Mouse (Mus musculus): Measurements from ENCODE around the gene Lnpep. TPM values are rescaled to one million over a fixed set of nuclear protein-coding genes. Genes with fewer than 3 reads are reported as not detected.
"Not testable (repeated sequence)": the region's sequence is repeated elsewhere in the genome, so short reads cannot be mapped to it uniquely, and the experiment has no call there.

Lnpep gene
- polyA plus RNA-seq, 1 experiment from 2014 or later = 10.1 TPM

DNA sequence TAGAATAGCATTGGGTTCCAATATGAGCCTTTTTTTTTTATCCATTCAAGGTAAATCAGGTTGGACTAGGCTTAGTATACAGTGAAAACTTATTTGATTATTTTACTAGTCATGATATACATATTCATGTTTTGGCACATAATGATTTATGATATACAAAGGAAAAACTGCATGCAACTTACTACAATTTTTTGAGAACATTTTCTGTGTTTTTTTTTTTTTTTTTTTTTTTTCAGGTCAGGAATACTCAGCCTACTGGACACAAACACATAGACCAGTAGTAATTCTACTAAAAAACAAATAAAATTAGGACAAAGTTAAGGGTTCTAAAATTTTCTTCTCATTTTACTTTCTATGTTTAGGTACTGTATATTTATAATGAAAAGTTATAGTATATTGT is 93.5 kb downstream of the Lnpep start:
- Histone ChIP-seq H3K9me3 (replicated peaks) (no peaks in the 10 kb centered on the region), H3K4me3 (no peak overlapping the region), H3K27ac (no peak overlapping the region), H3K4me2 (replicated peaks) (no peak overlapping the region), H3K9ac (no peak overlapping the region), H3K4me1 (no peaks in the 10 kb centered on the region), H3K27me3 (no peaks in the 10 kb centered on the region), H3K36me3 (peaks cover 28% of the 10 kb centered on the region)
- ATAC-seq (ENCODE audit: low FRiP score) = no peak

DNA sequence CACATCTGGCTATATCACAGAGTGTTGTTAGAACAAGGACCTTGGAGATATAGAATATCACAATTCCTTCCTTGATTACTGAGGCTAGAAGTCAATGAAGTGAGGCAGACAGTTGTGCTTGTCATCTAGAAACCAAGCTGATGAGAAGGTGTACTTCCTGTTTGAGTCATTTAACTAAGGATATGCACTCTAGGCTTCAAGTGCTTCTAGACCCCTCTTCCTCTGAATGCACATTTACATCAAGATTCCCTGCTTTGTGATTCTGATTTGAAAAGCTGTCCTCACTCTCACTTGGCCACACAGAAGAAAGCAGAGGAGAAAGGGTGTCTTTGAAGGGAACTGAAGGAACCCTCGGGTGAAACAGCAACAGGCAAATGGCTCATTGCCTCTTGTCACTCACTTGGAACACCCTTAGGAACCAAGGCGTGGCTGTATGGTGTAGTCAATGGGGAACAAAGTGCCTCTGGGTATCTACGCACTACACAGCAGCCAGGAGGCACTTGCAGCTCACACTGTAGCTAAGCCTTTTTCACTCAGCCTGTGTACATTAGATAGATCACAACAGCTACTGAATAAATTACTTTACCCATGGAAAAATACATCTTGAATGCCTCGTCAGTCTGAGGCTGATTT is 108.3 kb downstream of the Lnpep start:
- H3K9me3 ChIP-seq (replicated peaks) = no peaks in the 10 kb centered on the region
- no peaks in the 10 kb centered on the region for H3K4me1 ChIP-seq
- no peak for ATAC-seq (ENCODE audit: low FRiP score)
- H3K4me3 ChIP-seq = no peak overlapping the region
- no peaks in the 10 kb centered on the region for H3K27me3 ChIP-seq
- no peak overlapping the region for H3K9ac ChIP-seq
- H3K4me2 ChIP-seq (replicated peaks) = no peak overlapping the region
- H3K36me3 ChIP-seq = no peaks in the 10 kb centered on the region
- no peak overlapping the region for H3K27ac ChIP-seq
- WGBS = 76% methylated on average over 4 of the region's 4 CpGs

DNA sequence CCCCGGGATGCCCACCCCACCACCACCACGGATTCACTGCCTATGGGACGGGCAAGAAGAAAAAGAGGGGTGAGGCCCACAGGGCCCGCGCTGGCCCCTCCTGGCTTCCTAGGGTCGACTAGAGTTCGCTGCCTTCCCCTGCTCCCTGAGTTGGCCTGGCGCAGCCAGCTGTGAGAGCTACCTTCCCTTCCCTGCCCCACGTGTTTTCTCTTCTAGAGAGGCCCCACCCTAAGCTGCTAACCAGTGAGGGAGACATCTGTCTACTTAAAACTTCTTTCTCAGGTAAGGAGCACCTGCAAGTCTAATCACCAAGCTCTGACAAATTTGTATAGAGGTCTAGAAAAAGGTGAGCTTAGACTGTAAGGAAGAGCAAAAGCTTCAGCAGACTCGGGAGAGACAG is 118.2 kb downstream of the Lnpep start:
- WGBS = 89% methylated on average over 10 of the region's 10 CpGs
- Histone ChIP-seq H3K36me3 (no peaks in the 10 kb centered on the region), H3K27ac (no peak overlapping the region), H3K4me2 (replicated peaks) (no peak overlapping the region), H3K9ac (no peak overlapping the region), H3K9me3 (replicated peaks) (0 out of 2 replicates have a peak, but pooled peaks cover 3% of the 10 kb centered on the region), H3K27me3 (no peaks in the 10 kb centered on the region), H3K4me3 (no peak overlapping the region), H3K4me1 (no peaks in the 10 kb centered on the region)
- no peak for ATAC-seq (ENCODE audit: low FRiP score)

DNA sequence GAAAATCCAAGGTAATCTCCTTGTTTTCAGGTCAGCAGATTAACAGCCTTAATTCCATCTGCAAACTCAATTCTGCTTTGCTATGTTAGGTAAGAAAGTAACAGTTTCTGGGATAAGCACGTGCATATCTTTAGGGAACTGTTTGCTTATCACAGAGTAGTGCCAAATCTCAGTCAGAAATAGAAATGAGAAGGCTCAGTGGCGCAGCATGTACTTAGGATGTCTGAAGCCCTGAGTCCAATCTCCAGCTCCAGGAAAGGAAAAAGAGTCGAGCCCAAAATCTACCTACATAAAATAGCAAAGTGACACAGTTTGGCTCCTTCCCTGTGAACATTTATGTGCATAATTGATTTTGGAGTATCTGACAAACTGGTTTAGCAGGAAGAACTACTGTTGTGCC is 125.6 kb downstream of the Lnpep start:
- H3K9me3 ChIP-seq (replicated peaks) = no peaks in the 10 kb centered on the region
- no peaks in the 10 kb centered on the region for H3K27me3 ChIP-seq
- no peak overlapping the region for H3K4me2 ChIP-seq (replicated peaks)
- H3K9ac ChIP-seq = no peak overlapping the region
- no peak for ATAC-seq (ENCODE audit: low FRiP score)
- H3K36me3 ChIP-seq = no peaks in the 10 kb centered on the region
- H3K4me1 ChIP-seq = no peaks in the 10 kb centered on the region
- no peak overlapping the region for H3K4me3 ChIP-seq
- 80% methylated on average over 3 of the region's 3 CpGs for WGBS
- H3K27ac ChIP-seq = no peak overlapping the region

DNA sequence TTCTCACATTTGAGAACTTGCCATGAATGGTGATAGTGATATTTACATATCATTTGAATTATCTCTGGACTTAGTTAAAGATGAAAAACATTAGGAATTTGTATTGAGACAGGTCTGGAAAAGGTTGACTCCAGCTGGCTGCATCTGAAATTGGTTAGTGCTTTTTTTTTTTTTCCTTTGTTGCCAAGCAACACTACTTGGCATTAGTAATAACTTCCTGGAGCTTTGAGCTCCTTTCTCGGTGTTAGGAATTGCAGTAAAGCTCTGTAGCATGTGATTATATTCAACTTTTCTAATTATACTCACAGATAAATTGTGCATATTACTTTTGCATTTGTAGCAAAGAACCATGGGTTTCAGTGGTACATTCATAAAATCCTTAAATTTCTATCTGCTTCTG is 126.0 kb downstream of the Lnpep start:
- Histone ChIP-seq H3K27ac (no peak overlapping the region), H3K9ac (no peak overlapping the region), H3K36me3 (no peaks in the 10 kb centered on the region), H3K9me3 (replicated peaks) (no peaks in the 10 kb centered on the region), H3K27me3 (no peaks in the 10 kb centered on the region), H3K4me2 (replicated peaks) (no peak overlapping the region), H3K4me1 (no peaks in the 10 kb centered on the region), H3K4me3 (no peak overlapping the region)
- ATAC-seq (ENCODE audit: low FRiP score) = no peak
- 47% methylated on average over 1 of the region's 1 CpGs for WGBS

DNA sequence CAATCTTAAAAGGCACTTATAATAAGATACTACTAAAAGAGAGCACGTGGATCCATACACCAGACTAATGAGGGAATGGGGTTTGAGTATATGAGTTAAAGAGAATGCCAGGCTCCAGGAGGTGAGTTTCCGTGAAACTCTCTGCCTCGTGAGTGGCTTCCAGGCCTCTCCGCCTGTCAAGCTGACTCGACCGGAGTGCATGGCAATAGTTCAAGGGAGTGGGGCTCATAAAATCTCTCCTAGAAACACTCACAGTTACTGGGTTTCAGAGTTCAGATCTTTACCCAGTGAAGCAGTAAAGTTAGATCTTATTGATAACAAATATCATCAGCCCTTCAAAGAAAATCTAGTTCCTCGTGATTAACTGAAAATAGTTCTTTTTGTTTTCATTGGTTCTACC is 128.1 kb downstream of the Lnpep start:
- Histone ChIP-seq H3K4me1 (no peaks in the 10 kb centered on the region), H3K9me3 (replicated peaks) (no peaks in the 10 kb centered on the region), H3K4me3 (no peak overlapping the region), H3K36me3 (no peaks in the 10 kb centered on the region), H3K27ac (no peak overlapping the region), H3K9ac (no peak overlapping the region), H3K27me3 (no peaks in the 10 kb centered on the region), H3K4me2 (replicated peaks) (no peak overlapping the region)
- no peak for ATAC-seq (ENCODE audit: low FRiP score)
- WGBS = 92% methylated on average over 7 of the region's 7 CpGs

DNA sequence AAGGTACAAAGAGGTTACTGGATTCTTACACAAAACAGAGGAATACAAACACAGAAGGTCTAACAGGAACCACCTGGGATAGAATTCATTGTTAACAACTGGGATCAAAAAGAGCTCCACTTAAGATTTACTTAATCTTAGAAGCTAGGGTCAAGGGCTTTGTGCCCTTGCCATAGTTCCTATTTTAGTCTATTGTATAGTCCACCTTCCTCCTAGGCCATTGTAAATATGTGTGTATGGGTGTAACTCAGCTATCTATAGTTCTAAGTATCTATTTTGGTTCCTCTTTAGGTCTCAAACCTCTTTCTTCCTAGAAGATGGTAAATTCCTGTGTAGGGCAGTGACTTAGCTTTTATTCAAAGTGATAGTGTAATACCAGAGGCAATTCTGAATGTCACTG is 128.6 kb downstream of the Lnpep start:
- not testable (repeated sequence) for H3K9ac ChIP-seq; H3K36me3 ChIP-seq; H3K4me3 ChIP-seq; H3K4me1 ChIP-seq; ATAC-seq (ENCODE audit: low FRiP score); H3K27ac ChIP-seq; H3K9me3 ChIP-seq (replicated peaks); H3K4me2 ChIP-seq (replicated peaks); H3K27me3 ChIP-seq

DNA sequence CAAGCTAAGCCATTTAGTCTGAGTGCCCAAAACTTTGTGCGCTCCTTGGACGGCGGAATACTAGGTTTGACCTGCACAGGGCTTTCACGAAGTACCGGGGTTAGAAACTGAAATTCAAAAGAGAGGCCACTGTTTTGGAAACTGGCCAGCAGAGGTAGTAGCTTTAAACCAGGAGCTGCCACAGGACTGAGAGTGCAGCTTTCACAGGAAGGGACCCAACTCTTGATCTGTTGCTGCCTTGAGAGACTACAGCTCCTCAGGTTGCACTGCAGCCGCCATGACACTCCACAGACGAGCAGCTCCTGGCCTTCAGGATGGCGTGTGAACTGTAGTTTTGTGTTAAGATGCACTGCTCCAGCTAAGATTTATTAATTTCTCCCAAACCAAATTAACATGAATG is 132.7 kb downstream of the Lnpep start:
- H3K4me3 ChIP-seq = no peak overlapping the region
- H3K4me2 ChIP-seq (replicated peaks) = no peak overlapping the region
- H3K9me3 ChIP-seq (replicated peaks) = no peaks in the 10 kb centered on the region
- 85% methylated on average over 8 of the region's 8 CpGs for WGBS
- H3K27ac ChIP-seq = 0 out of 2 replicates have a peak overlapping the region, but pooled peaks have one; percentile 23
- H3K36me3 ChIP-seq = no peaks in the 10 kb centered on the region
- H3K9ac ChIP-seq = no peak overlapping the region
- H3K27me3 ChIP-seq = no peaks in the 10 kb centered on the region
- H3K4me1 ChIP-seq = no peaks in the 10 kb centered on the region
- ATAC-seq (ENCODE audit: low FRiP score) = no peak

DNA sequence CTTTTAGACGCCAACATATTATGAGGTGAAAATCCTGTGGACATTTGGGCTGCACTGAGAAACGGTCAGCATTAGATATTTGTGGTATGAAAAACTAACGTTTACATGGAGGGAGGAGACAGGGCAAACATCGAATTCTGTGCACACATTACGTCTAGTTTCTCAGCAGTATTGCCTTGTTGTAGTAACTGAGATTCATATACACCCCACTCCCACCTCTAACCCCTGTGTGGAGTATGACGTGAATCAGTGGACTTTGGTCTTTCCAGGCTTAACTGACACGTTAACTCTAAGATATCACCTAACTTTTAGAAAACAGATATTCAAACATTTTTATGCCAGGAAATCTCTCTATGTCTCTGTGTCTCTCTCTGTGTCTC is 133.2 kb downstream of the Lnpep start:
- Histone ChIP-seq H3K36me3 (no peaks in the 10 kb centered on the region), H3K4me2 (replicated peaks) (no peak overlapping the region), H3K27ac (peak overlapping the region; percentile 23; the same call in 1 of the 2 replicates), H3K4me3 (no peak overlapping the region), H3K9me3 (replicated peaks) (no peaks in the 10 kb centered on the region), H3K4me1 (no peaks in the 10 kb centered on the region), H3K27me3 (no peaks in the 10 kb centered on the region), H3K9ac (no peak overlapping the region)
- ATAC-seq (ENCODE audit: low FRiP score) = no peak
- WGBS = 77% methylated on average over 7 of the region's 7 CpGs

DNA sequence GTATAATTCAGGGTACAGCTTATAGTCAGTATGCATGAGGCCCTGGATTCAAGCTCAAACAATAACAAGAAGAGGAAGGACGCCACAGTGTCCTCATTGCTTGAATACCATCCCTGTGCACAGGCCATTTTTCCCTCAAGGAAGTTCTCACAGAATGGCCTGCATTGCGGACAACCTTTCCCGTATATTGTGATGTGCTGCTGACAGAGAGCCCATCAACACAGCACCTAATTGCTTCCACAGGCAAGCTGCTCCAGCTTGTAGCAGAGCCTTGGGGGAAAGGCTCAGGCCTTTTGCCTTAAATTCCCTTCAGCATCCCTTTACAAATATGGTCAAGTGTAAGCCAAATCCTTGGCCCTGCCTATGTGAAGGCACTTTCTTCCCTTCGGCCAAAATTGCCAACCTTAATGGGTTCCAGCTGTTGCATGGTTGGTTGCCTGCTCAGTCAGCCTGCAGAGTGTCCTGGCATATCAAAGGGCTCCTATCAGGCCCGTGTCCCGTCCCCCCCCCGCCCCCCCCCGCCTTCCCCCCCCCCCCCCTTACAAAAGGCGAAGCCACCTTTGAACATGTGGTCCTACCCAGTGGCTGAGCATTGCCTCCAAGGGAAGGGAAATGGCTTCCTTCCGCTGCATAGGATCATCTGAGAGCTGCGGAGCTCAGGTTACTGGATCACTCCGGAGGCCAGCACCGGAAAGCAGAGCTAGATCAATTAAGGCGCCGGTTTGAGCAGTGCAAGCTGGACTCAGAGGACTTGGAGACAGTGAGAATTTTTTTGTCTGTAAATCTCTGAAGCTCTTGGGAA is 133.8 kb downstream of the Lnpep start:
- Histone ChIP-seq H3K9me3 (replicated peaks) (no peaks in the 10 kb centered on the region), H3K27ac (no peak overlapping the region), H3K27me3 (no peaks in the 10 kb centered on the region), H3K4me2 (replicated peaks) (0 out of 2 replicates have a peak overlapping the region, but pooled peaks have one; percentile 1), H3K9ac (no peak overlapping the region), H3K4me1 (no peaks in the 10 kb centered on the region), H3K4me3 (no peak overlapping the region), H3K36me3 (no peaks in the 10 kb centered on the region)
- 55% methylated on average over 11 of the region's 15 CpGs for WGBS
- ATAC-seq (ENCODE audit: low FRiP score) = no peak

DNA sequence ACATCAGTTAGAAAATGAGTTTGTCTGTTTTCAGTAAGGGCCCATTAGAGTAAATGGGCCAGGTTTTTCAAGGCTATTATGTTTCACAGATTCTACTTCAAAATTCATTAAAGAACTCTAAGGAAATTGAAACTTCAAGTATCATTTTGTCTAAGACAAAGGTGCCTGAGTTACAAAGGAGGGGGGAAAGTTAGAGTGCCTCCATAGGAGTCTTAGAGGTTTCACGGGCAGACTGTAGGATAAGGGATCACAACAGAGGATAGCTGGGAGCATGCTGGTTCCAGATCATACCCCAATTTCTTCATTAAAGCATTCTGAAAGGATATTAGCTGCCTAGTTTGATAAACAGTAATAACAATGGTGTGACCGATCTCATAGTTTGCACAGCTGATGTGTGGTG is 139.1 kb downstream of the Lnpep start:
- ATAC-seq (ENCODE audit: low FRiP score) = no peak
- H3K27me3 ChIP-seq = no peaks in the 10 kb centered on the region
- WGBS = 76% methylated on average over 2 of the region's 2 CpGs

More for the DNA sequence above, 139.1 kb downstream of the Lnpep start:
- Histone ChIP-seq H3K9me3 (replicated peaks) (no peaks in the 10 kb centered on the region), H3K4me1 (no peaks in the 10 kb centered on the region), H3K4me3 (no peak overlapping the region), H3K36me3 (no peaks in the 10 kb centered on the region), H3K4me2 (replicated peaks) (no peak overlapping the region), H3K27ac (no peak overlapping the region), H3K9ac (no peak overlapping the region)

Data from hindbrain, embryonic 12.5 days (tissue).